Mouse (Mus musculus) bone marrow macrophage, adult 2 months (primary cell): ENCODE data around the gene Pomc. TPM values are rescaled to one million over a fixed set of nuclear protein-coding genes. Genes with fewer than 3 reads are reported as not detected.
"Not testable (repeated sequence)": the region's sequence is repeated elsewhere in the genome, so short reads cannot be mapped to it uniquely, and the experiment has no call there.

Experiments used
- H3K27ac ChIP-seq: 2 replicates; pipeline ENCODE4 v1.5.1; 2012; ENCODE audit warnings: low read depth, low read length; ENCODE audit not compliant: insufficient read depth
- H3K4me1 ChIP-seq: 2 replicates; pipeline ENCODE4 v1.6.1; 2012; ENCODE audit warnings: low read length; ENCODE audit not compliant: control insufficient read depth, insufficient read depth
- H3K4me3 ChIP-seq: 2 replicates; pipeline ENCODE4 v1.5.1; 2012; ENCODE audit warnings: mild to moderate bottlenecking, low read length, moderate library complexity; ENCODE audit not compliant: insufficient read depth
- CTCF ChIP-seq: IDR thresholded peaks from 2 replicates; pipeline ENCODE4 v1.5.1; 2012; ENCODE audit warnings: low read depth, mild to moderate bottlenecking, low read length, moderate library complexity
- POLR2A ChIP-seq: IDR thresholded peaks from 2 replicates; pipeline ENCODE4 v1.6.1; 2012; ENCODE audit warnings: mild to moderate bottlenecking, low read depth, low read length, borderline replicate concordance
- polyA plus RNA-seq: library from polyadenylated mRNA; stranded (reverse); fragments of >200 nt; gene quantifications from 2 replicates; pipeline ENCODE4 v1.2.4, GENCODE M21; 2012; ENCODE audit not compliant: missing spikeins, insufficient read depth, insufficient read length

Pomc gene
- polyA plus RNA-seq, 1 experiment: not detected

- Histone ChIP-seq H3K27ac (no peak overlapping the region), H3K4me1 (no peaks in the 10 kb centered on the region), H3K4me3 (no peak overlapping the region)
- TF ChIP-seq CTCF (no peak), POLR2A (no peak)
These were observed 35.3 kb upstream of the Pomc start for GRCm38 (mm10) chr12:3919423-3919822.

GRCm38 (mm10) chr12:3926127-3926526 lies 28.6 kb upstream of the Pomc start:
- H3K4me1 ChIP-seq: no peaks in the 10 kb centered on the region
- H3K4me3 ChIP-seq: no peak overlapping the region
- TF ChIP-seq CTCF (peak; percentile 77), POLR2A (no peak)
- no peak overlapping the region for H3K27ac ChIP-seq

GRCm38 (mm10) chr12:3928841-3929240 lies 25.9 kb upstream of the Pomc start:
- Histone ChIP-seq H3K27ac (no peak overlapping the region), H3K4me1 (no peaks in the 10 kb centered on the region), H3K4me3 (no peak overlapping the region)
- no peak for TF ChIP-seq CTCF
- TF ChIP-seq POLR2A: no peak

GRCm38 (mm10) chr12:3930090-3930865 lies 24.5 kb upstream of the Pomc start:
- not testable (repeated sequence) for H3K4me3 ChIP-seq, H3K4me1 ChIP-seq, H3K27ac ChIP-seq

GRCm38 (mm10) chr12:3942026-3942425 lies 12.7 kb upstream of the Pomc start:
- Histone ChIP-seq H3K4me3 (no peak overlapping the region), H3K27ac (no peak overlapping the region), H3K4me1 (no peaks in the 10 kb centered on the region)
- TF ChIP-seq CTCF: no peak
- no peak for TF ChIP-seq POLR2A

- no peak overlapping the region for H3K27ac ChIP-seq
- TF ChIP-seq CTCF: no peak
- TF ChIP-seq POLR2A: no peak
- no peaks in the 10 kb centered on the region for H3K4me1 ChIP-seq
- no peak overlapping the region for H3K4me3 ChIP-seq
These were observed 10.2 kb upstream of the Pomc start for GRCm38 (mm10) chr12:3944454-3945073.

- Histone ChIP-seq H3K27ac (no peak overlapping the region), H3K4me1 (no peaks in the 10 kb centered on the region), H3K4me3 (no peak overlapping the region)
- TF ChIP-seq POLR2A: no peak
- TF ChIP-seq CTCF: no peak
These were observed 7.2 kb upstream of the Pomc start for GRCm38 (mm10) chr12:3947503-3947902.

GRCm38 (mm10) chr12:3955371-3955770 lies 620 bp downstream of the Pomc start:
- no peak overlapping the region for H3K4me3 ChIP-seq
- TF ChIP-seq CTCF: no peak
- TF ChIP-seq POLR2A: no peak
- peaks cover 3% of the 10 kb centered on the region for H3K4me1 ChIP-seq
- no peak overlapping the region for H3K27ac ChIP-seq

- H3K4me3 ChIP-seq: no peak overlapping the region
- TF ChIP-seq CTCF: no peak
- TF ChIP-seq POLR2A: no peak
- H3K4me1 ChIP-seq: peaks cover 6% of the 10 kb centered on the region
These were observed 1.6 kb downstream of the Pomc start for GRCm38 (mm10) chr12:3956351-3956750.

GRCm38 (mm10) chr12:3959791-3960543 lies 5.2 kb downstream of the Pomc start:
- H3K27ac ChIP-seq: peak overlapping the region; percentile 80
- H3K4me3 ChIP-seq: peak overlapping the region; percentile 74
- H3K4me1 ChIP-seq: peaks cover 6% of the 10 kb centered on the region
- TF ChIP-seq POLR2A: no peak
- TF ChIP-seq CTCF: no peak

More at GRCm38 (mm10) chr12:3956351-3956750, 1.6 kb downstream of the Pomc start:
- H3K27ac ChIP-seq: no peak overlapping the region

- no peak for TF ChIP-seq CTCF
- TF ChIP-seq POLR2A: no peak
- Histone ChIP-seq H3K27ac (peak overlapping the region; percentile 80), H3K4me3 (peak overlapping the region; percentile 74), H3K4me1 (peaks cover 6% of the 10 kb centered on the region)
These were observed 5.8 kb downstream of the Pomc start for GRCm38 (mm10) chr12:3960553-3960952.
